Mouse (Mus musculus): ENCODE measurements around the gene Zcwpw1.

DNA sequence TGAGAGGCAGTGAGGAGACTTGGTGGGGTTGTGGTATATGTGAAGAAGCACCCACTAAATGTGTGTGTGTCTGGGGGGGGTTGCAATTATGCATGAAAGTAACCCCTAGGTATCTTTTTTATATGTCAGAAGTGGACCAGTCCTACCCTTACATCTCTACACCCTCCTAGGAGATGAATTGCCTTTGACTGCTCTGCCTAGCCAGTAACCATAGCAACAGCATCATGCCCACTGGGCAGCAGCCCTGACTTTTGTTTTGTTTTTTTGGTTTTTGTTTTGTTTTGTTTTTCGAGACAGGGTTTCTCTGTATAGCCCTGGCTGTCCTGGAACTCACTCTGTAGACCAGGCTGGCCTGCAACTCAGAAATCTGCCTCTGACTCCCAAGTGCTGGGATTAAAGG is 19.1 kb upstream of the Zcwpw1 start:
- TF ChIP-seq POLR2A (IDR thresholded peaks at IDR 0.05; ENCODE audit: insufficient read length, low read depth) (no peak), E2F4 (IDR thresholded peaks at IDR 0.05; ENCODE audit: insufficient read depth) (no peak), TCF3 (IDR thresholded peaks at IDR 0.05; ENCODE audit: insufficient read length, low read depth) (no peak), TCF12 (IDR thresholded peaks at IDR 0.05; ENCODE audit: insufficient read depth, poor library complexity, severe bottlenecking) (no peak), POLR2AphosphoS2 (IDR thresholded peaks at IDR 0.05; ENCODE audit: insufficient read length, low read depth) (no peak), MYOD1 (IDR thresholded peaks at IDR 0.05; ENCODE audit: control insufficient read depth in 1 of 3, insufficient read length in 2 of 3, low read depth in 2 of 3) (no peak), MAX (IDR thresholded peaks at IDR 0.05; ENCODE audit: low read depth) (no peak), MYOG (IDR thresholded peaks at IDR 0.05; ENCODE audit: control insufficient read depth in 1 of 3, insufficient read depth in 1 of 3, insufficient read length in 2 of 3, low read depth in 2 of 3) (no peak), USF1 (IDR thresholded peaks at IDR 0.05; ENCODE audit: low read depth) (no peak)
